Mouse (Mus musculus) frontal cortex, adult 2 months (tissue): Measurements from ENCODE around the gene Lrrc36. TPM values are rescaled to one million over a fixed set of nuclear protein-coding genes. Genes with fewer than 3 reads are reported as not detected.

Source experiments
- DNase-seq, 2 experiments: peaks; one replicate each; pipeline ENCODE4 v3.0.0; 2022; ENCODE audit warnings: low spot score in 1 of 2; ENCODE audit errors: extremely low spot score in 1 of 2
- polyA plus RNA-seq: library from polyadenylated mRNA; depleted of rRNA; stranded (reverse); fragments of >200 nt; gene quantifications from 2 replicates; pipeline ENCODE4 v1.2.3, GENCODE M21; 2012

Gene Lrrc36
- polyA plus RNA-seq, 1 experiment: 0.34 TPM

DNA sequence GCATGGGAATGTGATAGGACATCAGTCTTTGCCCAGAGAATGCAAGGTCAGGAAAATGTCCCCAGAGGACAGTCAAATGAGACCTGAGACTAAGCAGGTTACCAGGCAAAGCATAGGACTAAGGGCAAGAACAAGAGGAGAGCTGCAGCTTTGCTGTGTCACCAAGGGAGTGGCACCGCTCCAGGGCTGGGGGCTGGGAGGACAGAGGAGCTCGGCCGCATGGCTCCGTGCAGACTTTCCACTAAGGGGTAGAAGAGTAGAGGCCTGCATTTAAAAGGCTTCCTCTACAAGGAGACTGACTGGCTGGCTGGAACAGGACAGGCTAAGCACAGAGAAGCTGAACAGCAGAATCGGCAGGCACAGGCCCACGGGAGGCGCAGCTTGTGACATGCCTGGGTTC lies 51.2 kb downstream of the Lrrc36 start:
- no peak for DNase-seq

DNA sequence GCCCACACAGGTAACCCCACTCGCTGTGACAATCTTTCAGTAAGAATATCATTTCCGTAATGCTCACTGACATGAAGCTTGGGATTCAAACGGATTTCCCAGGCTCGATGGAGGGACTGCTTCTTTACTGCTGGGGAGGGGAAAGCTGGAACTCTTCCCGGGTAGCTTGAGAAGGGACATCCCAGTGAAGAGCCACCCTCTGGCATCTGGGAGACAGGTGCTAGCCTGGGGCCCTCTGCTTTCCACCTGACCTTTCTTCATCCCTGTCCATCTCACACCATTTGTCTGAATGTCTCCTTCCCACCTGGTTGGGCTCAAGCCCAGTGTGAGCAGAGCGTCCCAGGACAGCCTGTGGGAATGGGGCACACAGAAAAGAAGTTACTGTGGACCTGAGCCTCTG lies 52.9 kb downstream of the Lrrc36 start:
- DNase-seq: no peak

DNA sequence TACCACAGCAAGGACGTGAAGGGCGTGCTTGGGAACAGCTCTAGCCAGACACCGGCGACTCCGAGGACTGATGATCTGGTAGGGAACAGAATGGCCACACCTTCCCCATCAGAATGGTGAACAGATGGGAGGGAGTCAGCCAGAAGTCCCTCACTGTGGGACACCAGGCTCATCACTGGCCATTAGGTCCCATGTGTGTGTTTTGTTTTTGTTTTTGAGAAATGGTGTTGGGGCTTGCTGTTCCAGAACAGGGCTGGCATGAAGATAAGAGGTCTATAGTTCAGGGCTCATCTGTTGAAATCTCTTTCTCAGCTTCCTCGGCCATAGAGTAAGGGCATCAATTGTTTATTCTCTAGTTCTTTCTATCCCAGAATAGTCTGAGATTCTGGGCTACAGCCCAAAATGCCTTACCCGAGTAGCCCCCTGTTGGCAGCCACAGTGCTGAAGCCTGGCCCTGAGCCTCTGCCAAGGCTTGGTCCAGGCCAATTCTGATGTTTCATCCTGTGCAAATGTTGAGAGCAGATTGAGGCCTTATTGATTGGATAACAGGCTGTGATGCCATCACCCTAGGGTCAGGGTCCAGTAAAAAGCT lies 53.4 kb downstream of the Lrrc36 start:
- peak in 1 of 2 experiments; percentile 71 for DNase-seq

DNA sequence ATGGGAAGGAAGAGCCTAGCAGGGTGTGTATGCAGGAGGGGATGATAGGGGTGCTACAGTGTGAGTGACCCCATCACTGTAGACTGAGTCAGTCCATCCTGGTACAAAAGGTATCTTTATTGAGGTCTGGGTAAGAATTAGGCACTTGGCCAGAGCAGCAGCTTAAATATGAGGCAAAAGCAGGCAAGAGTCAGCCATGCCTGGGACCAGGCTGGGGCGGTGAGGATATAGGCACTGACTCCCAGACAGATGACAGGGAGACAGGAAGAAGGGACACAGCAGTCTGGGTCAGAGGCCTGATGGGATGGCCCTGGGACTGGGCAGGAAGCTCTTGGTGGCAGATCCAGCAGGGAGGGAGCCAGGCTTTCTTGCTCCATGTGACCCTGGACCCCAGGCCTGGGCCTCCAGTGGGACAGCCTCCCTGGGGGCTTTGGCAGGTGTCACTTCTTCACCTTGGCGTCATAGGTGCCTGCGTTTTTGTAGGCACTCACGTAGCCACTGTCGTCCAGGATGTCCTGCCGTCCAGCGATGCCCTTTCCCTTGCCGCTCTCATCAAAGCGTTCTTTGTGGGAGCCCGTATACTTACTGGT lies 54.1 kb downstream of the Lrrc36 start:
- DNase-seq: no peak

DNA sequence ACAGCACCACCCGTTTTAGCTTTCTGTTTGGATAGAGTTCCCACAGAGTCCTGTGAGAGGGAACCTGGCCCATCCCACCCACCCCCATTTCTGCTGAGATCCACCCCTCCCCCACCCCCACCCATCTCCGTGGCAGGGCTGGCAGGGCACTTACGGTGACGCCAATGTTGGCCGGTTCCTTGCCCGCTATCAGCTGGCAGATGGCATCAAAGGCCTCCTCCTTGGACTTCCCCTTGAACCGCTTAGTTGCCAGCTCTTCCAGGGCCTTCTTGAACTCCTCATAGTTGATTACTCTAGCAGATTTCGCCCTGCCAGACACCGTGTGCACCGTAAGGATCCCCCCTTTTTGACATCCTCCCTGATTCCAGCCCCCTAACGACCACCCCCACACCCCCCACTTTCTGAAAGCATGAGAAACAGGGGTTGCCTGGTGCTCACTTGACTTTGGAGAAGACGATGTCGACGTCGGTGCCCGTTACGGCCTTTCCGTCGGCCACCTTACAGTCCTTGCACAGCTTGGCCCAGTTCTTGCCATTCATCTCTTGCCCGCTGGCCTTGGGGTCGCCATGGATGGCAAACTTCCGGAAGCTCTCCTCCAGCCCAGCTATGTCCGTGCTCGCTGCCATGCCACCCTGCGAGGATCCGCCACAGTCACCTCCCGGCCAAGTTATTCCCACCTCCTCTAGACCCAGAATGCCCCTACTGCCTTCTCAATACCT lies 54.8 kb downstream of the Lrrc36 start:
- DNase-seq: no peak

DNA sequence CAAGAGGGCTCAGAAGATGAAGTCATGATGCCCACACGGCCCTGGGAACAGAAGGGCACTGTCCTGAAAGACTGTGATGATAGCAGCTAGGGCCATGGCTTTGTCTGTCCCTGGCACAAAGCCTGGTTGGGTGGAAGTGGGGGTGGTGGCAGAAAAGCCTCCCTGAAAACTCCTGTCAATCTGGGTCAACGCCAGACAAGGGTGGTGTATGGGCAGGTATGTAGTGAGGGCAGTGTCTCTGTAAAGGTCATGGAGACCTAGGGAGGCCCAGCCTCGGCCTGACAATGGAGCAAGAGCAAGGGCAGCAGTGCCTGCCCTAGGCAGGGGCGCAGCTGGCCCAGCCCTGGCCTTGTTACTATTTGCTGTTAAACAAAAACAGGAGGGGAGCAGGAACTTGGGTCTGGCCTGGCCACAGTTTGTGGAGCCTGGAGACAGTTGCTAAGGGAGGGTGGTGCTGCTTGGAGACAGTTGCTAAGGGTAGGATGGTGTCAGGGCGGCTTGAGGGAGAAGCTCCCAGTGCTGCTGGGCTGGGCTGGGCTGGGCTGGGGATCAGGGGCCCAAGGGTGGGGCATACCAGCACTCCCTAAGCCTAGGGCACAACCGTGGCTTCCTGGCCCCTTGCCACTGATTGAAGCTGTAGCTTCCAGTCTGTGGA lies 55.8 kb downstream of the Lrrc36 start:
- peak in 1 of 2 experiments; percentile 62 for DNase-seq

DNA sequence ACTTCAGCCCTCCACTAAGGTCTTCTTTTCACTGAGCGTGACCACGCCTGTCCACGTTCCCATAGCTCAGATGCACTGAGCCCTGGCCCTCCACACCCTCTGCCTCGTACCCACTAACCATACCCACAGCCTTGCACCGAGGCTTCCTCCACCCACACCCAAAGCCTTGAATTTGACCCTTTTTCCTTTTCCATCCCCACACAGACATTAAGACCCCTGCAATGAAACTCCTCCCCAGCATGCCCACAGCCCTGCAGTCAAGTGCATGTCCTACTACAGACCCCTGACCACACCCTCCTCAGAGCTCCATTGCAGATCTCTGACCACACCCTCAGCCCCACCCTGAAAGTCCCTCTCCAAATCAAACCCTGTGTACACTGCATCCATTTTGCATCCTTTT lies 56.4 kb downstream of the Lrrc36 start:
- DNase-seq: no peak

DNA sequence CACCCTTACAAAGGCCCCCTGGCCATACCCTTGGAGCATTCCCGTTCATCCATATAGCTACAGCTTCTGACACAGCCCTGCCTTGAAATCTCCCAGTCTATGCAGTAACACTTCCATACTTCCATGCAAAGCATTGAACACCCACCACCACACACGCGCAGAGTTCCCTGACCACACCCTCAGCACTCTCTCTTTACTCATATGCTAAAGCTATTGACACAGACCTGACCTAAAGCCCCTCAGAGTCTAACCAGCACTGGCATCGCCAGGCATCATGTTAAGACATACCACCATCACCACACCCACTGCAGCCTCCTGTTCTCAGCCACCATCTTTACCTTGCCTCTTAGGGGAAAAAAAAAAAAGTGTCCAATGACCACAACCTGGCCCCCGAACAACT lies 56.9 kb downstream of the Lrrc36 start:
- DNase-seq: no peak

DNA sequence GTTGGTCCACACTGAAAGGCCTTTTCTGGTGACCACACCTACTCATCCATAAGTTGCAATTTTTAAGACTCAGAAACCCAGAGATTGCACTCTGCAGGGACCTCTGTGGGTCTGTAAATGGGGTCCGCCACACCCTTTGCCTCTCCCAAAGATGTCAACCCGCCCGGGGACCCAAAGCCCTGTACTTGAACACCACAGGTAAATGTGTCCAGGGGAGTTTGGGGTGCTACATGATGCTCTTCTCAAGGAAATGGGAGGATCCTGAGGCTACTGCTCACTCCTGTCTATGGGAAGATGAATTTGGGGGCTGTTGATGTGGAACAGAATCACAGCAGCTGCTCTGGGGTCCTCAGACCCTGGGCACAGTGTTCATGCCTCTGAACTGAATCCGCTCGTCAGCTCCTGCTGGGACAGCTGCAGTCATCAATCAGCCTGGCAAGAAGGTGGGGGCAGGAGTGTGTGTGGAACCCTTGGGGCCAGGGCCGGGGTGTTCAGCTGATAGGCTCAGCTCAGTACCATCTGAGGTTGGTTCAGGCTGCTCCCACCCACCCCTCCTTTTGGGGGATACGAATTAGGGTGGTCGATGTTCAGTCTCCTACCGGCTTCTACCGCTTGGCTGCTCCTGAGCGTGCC lies 57.4 kb downstream of the Lrrc36 start:
- no peak for DNase-seq

DNA sequence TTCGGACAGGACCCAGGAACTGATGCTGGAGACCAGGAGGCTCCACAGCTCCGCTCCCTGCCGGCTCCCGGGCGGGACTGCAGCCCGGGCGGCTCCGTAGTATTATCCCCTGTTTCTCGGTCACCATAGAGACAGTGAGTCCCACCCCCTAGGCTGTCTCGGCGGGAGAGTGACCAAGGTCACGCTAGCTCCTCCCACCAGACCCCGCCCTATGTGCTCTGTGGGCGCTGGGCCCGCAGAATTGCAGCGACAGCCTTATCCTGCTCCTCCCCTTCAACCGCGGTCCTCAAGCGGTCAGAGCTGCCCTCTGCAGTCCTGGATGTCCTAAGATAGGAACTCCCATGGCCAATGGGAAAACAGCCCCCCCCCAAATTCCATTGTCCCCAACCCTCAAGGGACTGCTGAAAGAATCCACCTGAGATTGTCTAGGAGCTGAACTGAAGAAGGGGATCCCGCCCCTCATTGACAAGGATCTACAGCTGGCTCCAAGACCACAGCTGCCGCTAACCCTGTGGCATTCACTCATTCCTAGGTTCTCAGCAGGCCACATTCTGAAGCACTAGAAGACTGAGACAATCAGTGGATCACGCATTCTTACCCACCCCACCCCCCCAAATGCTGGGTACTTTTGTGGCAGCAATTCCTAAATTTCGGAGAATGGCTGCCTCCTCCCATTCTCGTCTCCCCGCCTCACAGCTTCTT lies 58.1 kb downstream of the Lrrc36 start, which contains the start of gene Tppp3:
TSS of gene Tppp3 (minus strand) at position 213 of the 702 bp plus-strand sequence.
- peak; percentile 77 to 84 for DNase-seq

DNA sequence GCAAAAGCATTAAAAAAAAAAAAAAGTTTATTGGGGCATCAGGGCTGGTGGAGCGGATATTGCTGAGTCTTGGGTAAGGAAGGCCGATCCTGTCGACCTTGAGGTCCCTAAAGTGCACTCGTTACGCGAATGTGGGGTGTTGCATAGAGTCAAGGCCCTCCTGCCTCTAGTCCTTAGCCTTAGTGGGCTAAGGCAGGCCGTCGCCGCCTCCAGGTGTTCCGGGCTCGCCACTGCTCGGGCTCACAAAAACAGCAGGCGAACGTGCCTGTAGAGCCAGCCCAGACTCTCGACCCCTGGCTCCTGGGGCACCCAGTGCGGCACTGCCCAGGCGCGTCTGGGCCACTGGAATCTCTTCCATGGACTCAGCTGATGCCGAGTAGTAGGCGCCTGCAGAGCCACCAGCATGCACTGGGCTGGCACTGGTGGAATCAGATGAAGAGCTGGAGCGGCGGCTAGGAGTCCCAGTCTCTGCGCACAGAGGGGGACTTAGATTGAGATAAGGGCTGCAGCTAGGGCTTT lies 59.1 kb downstream of the Lrrc36 start:
- no peak for DNase-seq

DNA sequence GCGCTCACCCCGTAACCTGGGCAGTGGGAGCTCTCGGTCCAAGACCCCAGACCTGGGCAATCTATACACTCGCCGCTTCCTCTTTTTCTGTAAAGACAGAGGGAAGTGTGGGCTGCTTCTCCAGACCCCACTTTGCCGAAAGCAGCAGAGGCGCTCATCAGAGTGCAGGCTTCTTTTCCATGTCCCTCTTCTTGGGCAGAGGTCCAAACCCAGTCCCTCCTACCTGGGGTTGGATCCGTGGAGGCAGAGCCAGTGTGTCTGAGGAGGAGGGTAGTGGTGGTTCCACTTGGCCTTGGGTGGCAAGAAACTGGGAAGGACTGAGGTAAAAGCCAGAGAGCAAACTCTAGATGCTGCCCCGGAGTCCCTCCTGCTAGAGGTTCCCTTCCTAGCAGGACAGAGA lies 59.6 kb downstream of the Lrrc36 start:
- no peak for DNase-seq

DNA sequence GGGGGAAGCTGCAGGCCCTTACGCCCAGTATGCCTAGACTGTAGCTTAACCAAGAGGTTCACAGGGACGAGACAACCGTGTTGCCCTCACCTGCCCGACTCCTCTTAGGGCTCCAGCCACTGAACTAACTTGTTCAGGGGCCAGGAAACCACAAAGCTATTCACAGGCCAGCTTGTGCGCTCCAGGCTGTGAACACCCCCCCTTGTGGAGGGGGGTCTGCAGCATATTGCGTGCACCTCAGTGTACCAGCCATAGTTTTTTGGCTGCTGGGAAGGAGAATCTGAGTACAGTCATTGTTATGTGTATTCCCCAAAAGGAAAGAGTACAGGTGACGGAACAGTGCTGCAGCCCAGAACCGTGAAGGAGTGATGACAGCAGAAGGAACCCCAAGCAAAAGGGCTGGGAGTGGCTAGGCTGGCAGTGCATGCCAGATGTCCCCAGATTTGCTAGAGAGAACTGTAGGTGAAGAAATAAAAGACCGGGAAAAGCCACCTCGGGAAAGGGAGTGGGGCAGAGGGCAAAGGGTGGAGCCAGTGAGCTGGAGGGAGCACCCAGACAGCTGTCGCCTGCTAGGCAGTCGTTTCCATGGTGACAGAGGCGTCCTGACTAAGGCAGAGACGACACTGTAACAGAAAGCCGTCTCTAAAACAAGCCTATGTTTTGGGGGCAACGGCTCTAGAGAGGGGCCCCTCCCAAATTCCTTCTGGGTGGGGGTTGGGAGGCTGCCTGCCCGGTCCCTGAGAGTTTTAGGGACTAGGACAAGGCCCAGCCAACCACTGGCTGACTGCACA lies 60.6 kb downstream of the Lrrc36 start:
- DNase-seq: no peak

DNA sequence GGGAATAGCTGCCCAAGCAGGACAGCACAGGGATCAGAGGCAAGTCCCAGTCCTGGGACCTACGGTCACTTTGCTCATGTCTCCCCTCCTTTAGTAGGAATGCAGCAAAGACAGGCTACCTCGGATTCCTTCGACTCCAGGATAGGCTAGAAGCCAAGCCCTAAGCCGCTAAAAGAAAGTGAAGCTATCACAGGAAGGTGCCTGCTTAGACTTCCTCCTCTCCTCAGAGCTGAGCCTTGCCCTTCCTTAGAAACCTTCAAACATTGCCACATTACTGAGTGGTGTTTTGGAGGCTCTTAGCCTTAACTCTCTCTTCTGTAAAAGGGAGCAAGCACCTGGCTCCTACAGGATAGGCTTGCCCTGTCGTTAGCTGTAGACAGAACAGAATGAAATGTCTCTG lies 61.3 kb downstream of the Lrrc36 start:
- no peak for DNase-seq

DNA sequence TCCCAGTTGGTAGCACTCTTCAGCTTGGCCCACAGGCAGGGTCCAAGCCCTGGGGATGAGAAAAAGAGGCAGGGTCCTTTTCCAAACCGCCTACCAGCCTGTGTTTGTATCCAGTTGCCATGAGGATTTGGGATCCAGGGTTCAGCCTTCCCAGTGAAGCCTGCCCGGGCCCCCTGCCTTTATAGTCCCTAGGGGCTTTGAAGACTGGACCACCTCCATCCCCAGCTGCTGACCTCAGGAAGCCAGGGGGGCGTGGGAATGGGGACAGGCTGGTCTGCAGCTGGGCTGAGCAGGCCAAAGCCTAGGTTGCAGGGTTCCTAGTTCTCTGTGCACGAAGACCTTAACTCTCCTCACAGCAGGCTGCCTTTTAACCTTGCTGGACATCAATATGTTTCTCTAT lies 61.9 kb downstream of the Lrrc36 start:
- no peak for DNase-seq

DNA sequence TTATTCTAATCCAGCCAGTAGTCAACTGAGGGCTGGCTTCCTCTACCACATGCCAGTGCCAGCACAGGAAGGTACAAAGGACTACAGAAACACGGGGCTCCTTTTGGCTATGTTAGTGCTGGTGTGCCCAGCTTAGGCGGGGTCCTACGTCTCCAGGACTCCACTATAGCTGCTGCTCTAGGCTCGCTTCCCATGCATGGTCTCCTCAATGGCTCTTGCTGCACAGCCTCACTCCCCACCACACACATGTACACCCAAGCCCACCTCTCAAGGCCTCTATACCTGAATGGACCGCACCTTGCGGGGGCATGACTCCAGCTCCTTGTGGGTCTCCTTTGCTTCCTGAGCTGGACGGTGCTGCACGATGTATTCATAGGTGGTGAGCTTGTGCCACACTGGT lies 62.4 kb downstream of the Lrrc36 start:
- DNase-seq: no peak

DNA sequence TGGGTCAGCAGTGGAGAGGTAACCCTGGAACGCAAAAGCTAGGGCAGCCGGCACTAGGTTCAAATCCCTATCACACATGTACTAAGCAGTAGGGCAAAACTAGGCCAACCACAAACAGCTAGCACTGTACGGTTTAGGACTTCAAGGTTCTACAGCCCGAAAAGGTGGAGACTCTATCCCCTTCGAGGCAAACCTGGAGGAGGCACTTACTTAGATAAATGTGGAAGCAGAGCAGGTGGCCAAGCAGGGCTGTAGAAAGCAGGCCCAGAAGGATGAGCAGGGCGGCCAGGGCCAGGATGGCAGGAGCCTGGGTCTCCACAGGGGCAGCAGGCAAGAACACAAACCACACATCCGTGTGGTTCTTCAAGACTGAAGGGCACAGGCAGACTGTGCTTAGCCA lies 62.8 kb downstream of the Lrrc36 start:
- no peak for DNase-seq

DNA sequence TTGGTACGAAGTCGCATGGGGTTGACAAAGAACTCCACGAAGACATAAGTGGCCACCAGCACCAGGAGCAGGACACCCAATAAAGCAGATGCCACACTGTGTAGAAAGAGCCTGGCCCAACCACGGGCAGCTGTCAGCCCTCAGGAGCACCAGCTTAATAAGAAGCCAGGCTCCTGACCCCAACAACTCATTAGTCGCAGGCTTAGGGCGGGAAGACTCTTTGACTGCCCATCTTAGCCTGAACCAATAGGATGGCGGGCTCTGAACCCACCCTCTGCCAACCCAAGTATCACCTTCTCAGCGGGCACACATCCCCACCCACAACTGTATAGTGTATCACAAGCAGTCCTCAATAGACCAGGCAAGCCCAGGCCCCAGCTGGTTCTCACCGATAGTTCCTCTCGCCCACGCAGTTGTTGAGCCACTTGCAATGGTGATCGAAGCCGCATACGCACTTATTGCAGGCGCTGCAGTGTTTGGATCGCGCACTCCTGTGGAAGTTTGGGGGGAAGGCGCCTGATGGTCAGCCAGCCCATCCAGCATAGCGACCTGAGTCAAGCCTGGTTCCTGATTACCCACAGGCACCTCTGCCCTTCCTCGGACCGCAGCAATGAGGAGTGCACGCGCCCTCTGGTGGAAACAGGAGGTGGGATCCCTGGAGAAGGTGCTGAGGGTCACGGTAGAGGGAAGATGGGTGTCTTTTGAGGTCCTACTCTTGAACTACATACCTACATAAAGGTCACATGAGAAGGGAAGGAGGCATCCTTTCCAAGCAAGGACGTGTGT lies 63.5 kb downstream of the Lrrc36 start:
- DNase-seq: peak in 1 of 2 experiments; percentile 52

DNA sequence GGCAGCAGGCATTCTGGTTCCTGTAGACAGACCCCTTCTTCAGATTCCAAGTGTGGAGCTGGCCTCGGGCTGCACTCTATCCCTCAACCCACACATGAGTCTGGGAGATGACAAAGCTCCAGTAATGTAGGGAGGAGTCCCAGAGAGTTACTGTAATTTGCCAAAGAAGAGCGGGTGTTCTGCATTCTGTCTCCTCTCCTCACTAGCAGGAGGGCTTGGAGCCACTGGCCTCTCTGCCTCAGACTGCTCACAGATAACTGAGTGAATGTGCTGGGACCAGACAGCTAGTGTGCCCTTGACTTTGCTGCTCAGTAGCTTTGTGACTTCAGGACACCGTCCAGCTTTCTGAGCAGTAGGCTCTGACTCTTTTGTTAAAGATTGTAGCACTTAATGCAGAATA lies 64.4 kb downstream of the Lrrc36 start:
- no peak for DNase-seq
